Mouse (Mus musculus) layer of hippocampus, postnatal 36 days (tissue): ENCODE data around the gene Oaz2. TPM values are rescaled to one million over a fixed set of nuclear protein-coding genes. Genes with fewer than 3 reads are reported as not detected.
A peak's percentile ranks its signal among the peaks of the same experiment; 100 is the strongest.

Source experiments
- DNase-seq, 2 experiments: peaks; one replicate each; pipeline ENCODE4 v3.0.0; 2022
- total RNA-seq, 2 experiments: library from RNA; stranded (reverse); gene quantifications; 2 replicates each; pipeline ENCODE4 v1.2.3; 2021

Gene Oaz2
- total RNA-seq, 2 experiments from 2014 or later: 189 to 220 TPM

GRCm38 (mm10) chr9:65695646-65696045 is 27.8 kb downstream of the Oaz2 start:
- DNase-seq: peak; percentile 52 to 58

GRCm38 (mm10) chr9:65696337-65696736 is 28.5 kb downstream of the Oaz2 start:
- DNase-seq: no peak

GRCm38 (mm10) chr9:65697356-65697755 is 29.6 kb downstream of the Oaz2 start:
- no peak for DNase-seq

GRCm38 (mm10) chr9:65697992-65698391 is 30.2 kb downstream of the Oaz2 start:
- no peak for DNase-seq

GRCm38 (mm10) chr9:65700504-65700903 is 32.7 kb downstream of the Oaz2 start:
- no peak for DNase-seq

- no peak for DNase-seq
These were observed 34.5 kb downstream of the Oaz2 start for GRCm38 (mm10) chr9:65702286-65702685.

GRCm38 (mm10) chr9:65703241-65703640 is 35.4 kb downstream of the Oaz2 start:
- DNase-seq: no peak

- no peak for DNase-seq
These were observed 36.3 kb downstream of the Oaz2 start for GRCm38 (mm10) chr9:65703926-65704595.

- no peak for DNase-seq
These were observed 50.4 kb downstream of the Oaz2 start for GRCm38 (mm10) chr9:65718195-65718594.

GRCm38 (mm10) chr9:65721161-65721566 is 53.4 kb downstream of the Oaz2 start:
- DNase-seq: no peak

- DNase-seq: no peak
These were observed 56.9 kb downstream of the Oaz2 start for GRCm38 (mm10) chr9:65724471-65725290.

GRCm38 (mm10) chr9:65725291-65725622 is 57.5 kb downstream of the Oaz2 start:
- no peak for DNase-seq

- DNase-seq: no peak
These were observed 58.6 kb downstream of the Oaz2 start for GRCm38 (mm10) chr9:65726431-65726830.

GRCm38 (mm10) chr9:65727491-65727890 is 59.7 kb downstream of the Oaz2 start:
- DNase-seq: no peak

GRCm38 (mm10) chr9:65728588-65728987 is 60.8 kb downstream of the Oaz2 start:
- DNase-seq: no peak

- DNase-seq: no peak
These were observed 67.1 kb downstream of the Oaz2 start for GRCm38 (mm10) chr9:65734931-65735330.

Other genes starting within 250 kb of the Oaz2 start
- not detected for gene Slc51b, start 245.0 kb upstream of the Oaz2 start, total RNA-seq
- gene Mtfmt, start 232.2 kb upstream of the Oaz2 start, total RNA-seq: 10 to 100 TPM; 17.9 to 20.2 TPM
- gene Spg21, start 207.1 kb upstream of the Oaz2 start, total RNA-seq: 10 to 100 TPM; 29.2 to 34.3 TPM
- 1 to 10 TPM; 2.9 to 3.5 TPM for gene Ankdd1a, start 147.8 kb upstream of the Oaz2 start, total RNA-seq
- 10 to 100 TPM in 1 of 2 experiments, 1 to 10 TPM in 1; 9.8 to 10.9 TPM for gene Plekho2, start 88.0 kb upstream of the Oaz2 start, total RNA-seq
- under 1 TPM; 0.12 to 0.25 TPM for gene Pif1, start 80.8 kb upstream of the Oaz2 start, total RNA-seq
- 1 to 10 TPM; 3.2 to 4.0 TPM for gene Rbpms2, start 38.4 kb upstream of the Oaz2 start, total RNA-seq
- gene Zfp609, start 159.6 kb downstream of the Oaz2 start, total RNA-seq: 10 to 100 TPM; 51.2 to 52.8 TPM
- gene Pclaf, start 222.2 kb downstream of the Oaz2 start, total RNA-seq: 1 to 10 TPM in 1 of 2 experiments, under 1 TPM in 1; 0.85 to 1.6 TPM
- gene Trip4, start 240.8 kb downstream of the Oaz2 start, total RNA-seq: 10 to 100 TPM; 38.1 to 41.6 TPM
- 10 to 100 TPM; 40.6 to 45.1 TPM for gene Csnk1g1, start 240.9 kb downstream of the Oaz2 start, total RNA-seq